Mouse (Mus musculus): ENCODE measurements around the gene Vmn1r181. TPM values are rescaled to one million over a fixed set of nuclear protein-coding genes. Genes with fewer than 3 reads are reported as not detected.
"Not testable (repeated sequence)": the region's sequence is repeated elsewhere in the genome, so short reads cannot be mapped to it uniquely, and the experiment has no call there.

The Vmn1r181 gene
- not detected in 2 replicates for polyA plus RNA-seq (2014; fragmentation: Nextera tagmentation; extraction: Ambion mirVana)

GRCm38 (mm10) chr7:23974315-23974714, at the start of gene Vmn1r181:
Gene Vmn1r181 (plus strand): TSS chr7:23974615.
- H3K27me3 ChIP-seq (ENCODE audit: control insufficient read depth, insufficient read depth, low read length); H3K27ac ChIP-seq (replicated peaks in 1 of 2; ENCODE audit: control insufficient read depth in 1 of 2, insufficient read depth in 1 of 2, low read depth in 2 of 2, low read length in 2 of 2); H3K4me2 ChIP-seq (ENCODE audit: low read length); H3K4me1 ChIP-seq (ENCODE audit: control insufficient read depth in 2 of 2, insufficient read depth in 2 of 2, low read length in 2 of 2); H3K36me3 ChIP-seq (ENCODE audit: control insufficient read depth, insufficient read depth, low read length); H3K4me3 ChIP-seq (ENCODE audit: control insufficient read depth in 1 of 2, insufficient read depth in 1 of 2, low read depth in 1 of 2, low read length in 2 of 2); H3K9ac ChIP-seq (ENCODE audit: low read length); ATAC-seq (ENCODE audit: insufficient number of reproducible peaks, insufficient read depth, low FRiP score, low read depth): not testable (repeated sequence)
- peaks cover 24% of the 10 kb centered on the region for H3K9me3 ChIP-seq (ENCODE audit: control insufficient read depth, low read length)
- WGBS, result 77% methylated on average over 7 of the region's 9 CpGs

- Histone ChIP-seq H3K4me2 (ENCODE audit: low read length) (no peak within 1 kb of the TSS), H3K9me3 (ENCODE audit: control insufficient read depth, low read length) (peaks cover 26% of the 10 kb centered on the region), H3K9ac (ENCODE audit: low read length) (no peak within 1 kb of the TSS), H3K27me3 (ENCODE audit: control insufficient read depth, insufficient read depth, low read length) (no peaks in the 10 kb centered on the region), H3K4me1 (ENCODE audit: control insufficient read depth in 2 of 2, insufficient read depth in 2 of 2, low read length in 2 of 2) (no peaks in the 10 kb centered on the region), H3K4me3 (ENCODE audit: control insufficient read depth in 1 of 2, insufficient read depth in 1 of 2, low read depth in 1 of 2, low read length in 2 of 2) (no peak within 1 kb of the TSS), H3K27ac (replicated peaks in 1 of 2; ENCODE audit: control insufficient read depth in 1 of 2, insufficient read depth in 1 of 2, low read depth in 2 of 2, low read length in 2 of 2) (no peak within 1 kb of the TSS), H3K36me3 (ENCODE audit: control insufficient read depth, insufficient read depth, low read length) (no peaks in the 10 kb centered on the region)
- ATAC-seq (ENCODE audit: insufficient number of reproducible peaks, insufficient read depth, low FRiP score, low read depth), result no peak
- 38% methylated on average over 2 of the region's 2 CpGs for WGBS
Measured at GRCm38 (mm10) chr7:23926678-23927077, 47.7 kb upstream of the Vmn1r181 start, which contains the start of gene Vmn1r179. Gene Vmn1r179 (plus strand): TSS chr7:23926978.

GRCm38 (mm10) chr7:23950332-23950731, 24.1 kb upstream of the Vmn1r181 start, which contains the start of gene Vmn1r180:
Gene Vmn1r180 (plus strand): TSS chr7:23950632.
- Histone ChIP-seq H3K9me3 (ENCODE audit: control insufficient read depth, low read length) (peaks cover 9% of the 10 kb centered on the region; the same call in 1 of the 2 replicates), H3K36me3 (ENCODE audit: control insufficient read depth, insufficient read depth, low read length) (no peaks in the 10 kb centered on the region), H3K27me3 (ENCODE audit: control insufficient read depth, insufficient read depth, low read length) (no peaks in the 10 kb centered on the region), H3K4me2 (ENCODE audit: low read length) (no peak within 1 kb of the TSS), H3K9ac (ENCODE audit: low read length) (no peak within 1 kb of the TSS), H3K27ac (replicated peaks in 1 of 2; ENCODE audit: control insufficient read depth in 1 of 2, insufficient read depth in 1 of 2, low read depth in 2 of 2, low read length in 2 of 2) (no peak within 1 kb of the TSS), H3K4me3 (ENCODE audit: control insufficient read depth in 1 of 2, insufficient read depth in 1 of 2, low read depth in 1 of 2, low read length in 2 of 2) (no peak within 1 kb of the TSS), H3K4me1 (ENCODE audit: control insufficient read depth in 2 of 2, insufficient read depth in 2 of 2, low read length in 2 of 2) (no peaks in the 10 kb centered on the region)
- no peak for ATAC-seq (ENCODE audit: insufficient number of reproducible peaks, insufficient read depth, low FRiP score, low read depth)

- 41% methylated on average over 3 of the region's 3 CpGs for WGBS
- H3K9me3 ChIP-seq (ENCODE audit: control insufficient read depth, low read length), result peaks cover 16% of the 10 kb centered on the region; the same call in 1 of the 2 replicates
- H3K27me3 ChIP-seq (ENCODE audit: control insufficient read depth, insufficient read depth, low read length); ATAC-seq (ENCODE audit: insufficient number of reproducible peaks, insufficient read depth, low FRiP score, low read depth); H3K36me3 ChIP-seq (ENCODE audit: control insufficient read depth, insufficient read depth, low read length); H3K4me3 ChIP-seq (ENCODE audit: control insufficient read depth in 1 of 2, insufficient read depth in 1 of 2, low read depth in 1 of 2, low read length in 2 of 2); H3K9ac ChIP-seq (ENCODE audit: low read length); H3K27ac ChIP-seq (replicated peaks in 1 of 2; ENCODE audit: control insufficient read depth in 1 of 2, insufficient read depth in 1 of 2, low read depth in 2 of 2, low read length in 2 of 2); H3K4me1 ChIP-seq (ENCODE audit: control insufficient read depth in 2 of 2, insufficient read depth in 2 of 2, low read length in 2 of 2); H3K4me2 ChIP-seq (ENCODE audit: low read length): not testable (repeated sequence)
Measured at GRCm38 (mm10) chr7:23968044-23968443, 6.4 kb upstream of the Vmn1r181 start.

GRCm38 (mm10) chr7:24001391-24001790, 27.0 kb downstream of the Vmn1r181 start, which contains the start of gene V1rd19:
Gene V1rd19 (plus strand): TSS chr7:24001691.
- H3K4me1 ChIP-seq (ENCODE audit: control insufficient read depth in 2 of 2, insufficient read depth in 2 of 2, low read length in 2 of 2), result no peaks in the 10 kb centered on the region
- H3K27ac ChIP-seq (replicated peaks in 1 of 2; ENCODE audit: control insufficient read depth in 1 of 2, insufficient read depth in 1 of 2, low read depth in 2 of 2, low read length in 2 of 2), result no peak within 1 kb of the TSS
- no peaks in the 10 kb centered on the region for H3K36me3 ChIP-seq (ENCODE audit: control insufficient read depth, insufficient read depth, low read length)
- H3K4me3 ChIP-seq (ENCODE audit: control insufficient read depth in 1 of 2, insufficient read depth in 1 of 2, low read depth in 1 of 2, low read length in 2 of 2), result no peak within 1 kb of the TSS
- H3K27me3 ChIP-seq (ENCODE audit: control insufficient read depth, insufficient read depth, low read length), result no peaks in the 10 kb centered on the region
- H3K4me2 ChIP-seq (ENCODE audit: low read length), result no peak within 1 kb of the TSS
- H3K9me3 ChIP-seq (ENCODE audit: control insufficient read depth, low read length), result peaks cover 13% of the 10 kb centered on the region
- 52% methylated on average over 2 of the region's 2 CpGs for WGBS
- no peak for ATAC-seq (ENCODE audit: insufficient number of reproducible peaks, insufficient read depth, low FRiP score, low read depth)
- H3K9ac ChIP-seq (ENCODE audit: low read length), result no peak within 1 kb of the TSS

Other genes with a start within 250 kb of the Vmn1r181 start
- not detected in 2 replicates for gene Vmn1r174, start 222.3 kb upstream of the Vmn1r181 start, polyA plus RNA-seq (2014; fragmentation: Nextera tagmentation; extraction: Ambion mirVana)
- not detected in 2 replicates for gene Vmn1r175, start 164.0 kb upstream of the Vmn1r181 start, polyA plus RNA-seq (2014; fragmentation: Nextera tagmentation; extraction: Ambion mirVana)
- gene Vmn1r176, start 137.2 kb upstream of the Vmn1r181 start, polyA plus RNA-seq (2014; fragmentation: Nextera tagmentation; extraction: Ambion mirVana), result not detected in 2 replicates
- gene Vmn1r177, start 108.2 kb upstream of the Vmn1r181 start, polyA plus RNA-seq (2014; fragmentation: Nextera tagmentation; extraction: Ambion mirVana), result not detected in 2 replicates
- gene Vmn1r178, start 82.6 kb upstream of the Vmn1r181 start, polyA plus RNA-seq (2014; fragmentation: Nextera tagmentation; extraction: Ambion mirVana), result not detected in 2 replicates
- not detected in 2 replicates for gene Vmn1r179, start 47.6 kb upstream of the Vmn1r181 start, polyA plus RNA-seq (2014; fragmentation: Nextera tagmentation; extraction: Ambion mirVana)
- not detected in 2 replicates for gene Vmn1r180, start 24.0 kb upstream of the Vmn1r181 start, polyA plus RNA-seq (2014; fragmentation: Nextera tagmentation; extraction: Ambion mirVana)
- gene V1rd19, start 27.1 kb downstream of the Vmn1r181 start, polyA plus RNA-seq (2014; fragmentation: Nextera tagmentation; extraction: Ambion mirVana), result not detected in 2 replicates
- not detected in 2 replicates for gene Vmn1r183, start 78.6 kb downstream of the Vmn1r181 start, polyA plus RNA-seq (2014; fragmentation: Nextera tagmentation; extraction: Ambion mirVana)
- gene Zfp180, start 107.3 kb downstream of the Vmn1r181 start, polyA plus RNA-seq (2014; fragmentation: Nextera tagmentation; extraction: Ambion mirVana), result 13.5 and 14.8 TPM in 2 replicates
- 5.3 and 5.6 TPM in 2 replicates for gene Zfp112, start 137.7 kb downstream of the Vmn1r181 start, polyA plus RNA-seq (2014; fragmentation: Nextera tagmentation; extraction: Ambion mirVana)
- gene Zfp235, start 159.6 kb downstream of the Vmn1r181 start, polyA plus RNA-seq (2014; fragmentation: Nextera tagmentation; extraction: Ambion mirVana), result 8.7 and 9.3 TPM in 2 replicates
- gene Zfp114, start 200.4 kb downstream of the Vmn1r181 start, polyA plus RNA-seq (2014; fragmentation: Nextera tagmentation; extraction: Ambion mirVana), result 3.2 and 3.3 TPM in 2 replicates
- gene Zfp111, start 236.8 kb downstream of the Vmn1r181 start, polyA plus RNA-seq (2014; fragmentation: Nextera tagmentation; extraction: Ambion mirVana), result 6.6 and 7.1 TPM in 2 replicates

Measured in heart, embryonic 14.5 days (tissue).